Mouse (Mus musculus) heart, embryonic 12.5 days (tissue): Measurements from ENCODE around the gene Phc2. TPM values are rescaled to one million over a fixed set of nuclear protein-coding genes. Genes with fewer than 3 reads are reported as not detected.

ENCODE experiments used
- ATAC-seq: fragments of 200-750 bp; cut with Nextera tagmentation; 2 replicates; pipeline ENCODE4 v1.8.0; 2017; ENCODE audit warnings: moderate TSS enrichment, moderate library complexity; ENCODE audit not compliant: insufficient number of reproducible peaks, low FRiP score
- H3K27ac ChIP-seq: fragments of 300-500 bp; sonication (generic); 2 replicates; pipeline ENCODE4 v1.5.1; 2016; ENCODE audit warnings: mild to moderate bottlenecking, moderate library complexity; ENCODE audit not compliant: poor library complexity, severe bottlenecking
- H3K27me3 ChIP-seq: fragments of 300-500 bp; sonication (generic); replicated peaks from 2 replicates; pipeline ENCODE4 v1.6.1; 2016; ENCODE audit warnings: mild to moderate bottlenecking, moderate library complexity
- H3K36me3 ChIP-seq: fragments of 300-500 bp; sonication (generic); 2 replicates; pipeline ENCODE4 v1.6.1; 2016; ENCODE audit warnings: mild to moderate bottlenecking, moderate library complexity
- H3K4me1 ChIP-seq: fragments of 300-500 bp; sonication (generic); replicated peaks from 2 replicates; pipeline ENCODE4 v1.6.1; 2016; ENCODE audit warnings: mild to moderate bottlenecking
- H3K4me2 ChIP-seq: fragments of 300-500 bp; sonication (generic); 2 replicates; pipeline ENCODE4 v1.6.1; 2016; ENCODE audit warnings: mild to moderate bottlenecking, moderate library complexity
- H3K4me3 ChIP-seq: fragments of 300-500 bp; sonication (generic); 2 replicates; pipeline ENCODE4 v1.5.1; 2016; ENCODE audit warnings: mild to moderate bottlenecking
- H3K9ac ChIP-seq: fragments of 300-500 bp; sonication (generic); 2 replicates; pipeline ENCODE4 v1.6.1; 2016; ENCODE audit warnings: mild to moderate bottlenecking, moderate library complexity
- H3K9me3 ChIP-seq: fragments of 300-500 bp; sonication (generic); replicated peaks from 2 replicates; pipeline ENCODE4 v1.6.1; 2016; ENCODE audit warnings: mild to moderate bottlenecking, moderate library complexity
- WGBS: fragments of 180-500 bp; shearing (Covaris S2); methylation state at CpG from one replicate; pipeline ENCODE4 v1.1.7; 2016; 5-methylcytosine and 5-hydroxymethylcytosine counted together
- polyA plus RNA-seq: library from polyadenylated mRNA; unstranded; fragments of >200 nt; fragmentation: Nextera tagmentation; extraction: Ambion mirVana; gene quantifications from 2 replicates; pipeline ENCODE4 v1.2.1, GENCODE M21; 2016

Gene Phc2
- polyA plus RNA-seq, 1 experiment from 2014 or later = 58.5 TPM

- no peak; the same call in 1 of the 2 replicates for ATAC-seq
- H3K9ac ChIP-seq = no peak overlapping the region; the same call in 1 of the 2 replicates
Observed at GRCm38 (mm10) chr4:128747614-128748270, 93.2 kb downstream of the Phc2 start.

GRCm38 (mm10) chr4:128748309-128748708 lies 93.8 kb downstream of the Phc2 start:
- no peak for ATAC-seq
- Histone ChIP-seq H3K9ac (no peak overlapping the region), H3K27ac (no peak overlapping the region)

More at GRCm38 (mm10) chr4:128747614-128748270, 93.2 kb downstream of the Phc2 start:
- peaks cover 22% of the 10 kb centered on the region for H3K4me1 ChIP-seq
- H3K9me3 ChIP-seq = no peaks in the 10 kb centered on the region
- peaks cover 97% of the 10 kb centered on the region for H3K36me3 ChIP-seq
- no peak overlapping the region for H3K4me3 ChIP-seq
- WGBS = 57% methylated on average over 22 of the region's 22 CpGs
- no peaks in the 10 kb centered on the region for H3K27me3 ChIP-seq
- H3K27ac ChIP-seq = no peak overlapping the region
- no peak overlapping the region for H3K4me2 ChIP-seq

GRCm38 (mm10) chr4:128751006-128751405 lies 96.5 kb downstream of the Phc2 start:
- H3K4me2 ChIP-seq = no peak overlapping the region
- H3K9ac ChIP-seq = no peak overlapping the region
- H3K27me3 ChIP-seq = no peaks in the 10 kb centered on the region
- no peak overlapping the region for H3K27ac ChIP-seq
- 64% methylated on average over 5 of the region's 5 CpGs for WGBS
- no peak overlapping the region for H3K4me3 ChIP-seq
- H3K9me3 ChIP-seq = no peaks in the 10 kb centered on the region
- peaks cover 84% of the 10 kb centered on the region for H3K36me3 ChIP-seq
- no peak for ATAC-seq
- peaks cover 20% of the 10 kb centered on the region for H3K4me1 ChIP-seq

More at GRCm38 (mm10) chr4:128748309-128748708, 93.8 kb downstream of the Phc2 start:
- H3K4me3 ChIP-seq = no peak overlapping the region
- WGBS = 88% methylated on average over 7 of the region's 7 CpGs
- no peaks in the 10 kb centered on the region for H3K27me3 ChIP-seq
- peaks cover 16% of the 10 kb centered on the region for H3K4me1 ChIP-seq
- H3K4me2 ChIP-seq = no peak overlapping the region
- H3K9me3 ChIP-seq = no peaks in the 10 kb centered on the region
- peaks cover 98% of the 10 kb centered on the region for H3K36me3 ChIP-seq

GRCm38 (mm10) chr4:128752031-128752757 lies 97.7 kb downstream of the Phc2 start:
- peaks cover 18% of the 10 kb centered on the region for H3K4me1 ChIP-seq
- H3K27ac ChIP-seq = no peak overlapping the region
- no peak overlapping the region for H3K4me2 ChIP-seq
- ATAC-seq = no peak
- H3K27me3 ChIP-seq = no peaks in the 10 kb centered on the region
- H3K9me3 ChIP-seq = no peaks in the 10 kb centered on the region
- H3K9ac ChIP-seq = no peak overlapping the region
- no peak overlapping the region for H3K4me3 ChIP-seq
- H3K36me3 ChIP-seq = peaks cover 72% of the 10 kb centered on the region
- WGBS = 87% methylated on average over 13 of the region's 13 CpGs

- Histone ChIP-seq H3K9me3 (no peaks in the 10 kb centered on the region), H3K36me3 (peaks cover 58% of the 10 kb centered on the region), H3K4me2 (no peak overlapping the region), H3K4me3 (no peak overlapping the region), H3K4me1 (peaks cover 5% of the 10 kb centered on the region; the same call in 1 of the 2 replicates), H3K27me3 (no peaks in the 10 kb centered on the region), H3K27ac (no peak overlapping the region), H3K9ac (no peak overlapping the region)
- no peak for ATAC-seq
- WGBS = 93% methylated on average over 7 of the region's 7 CpGs
Observed at GRCm38 (mm10) chr4:128753571-128753970, 99.1 kb downstream of the Phc2 start.

- H3K27me3 ChIP-seq = no peaks in the 10 kb centered on the region
- 77% methylated on average over 3 of the region's 3 CpGs for WGBS
- H3K4me1 ChIP-seq = peaks cover 8% of the 10 kb centered on the region
- no peak within 1 kb of the TSS for H3K9ac ChIP-seq
- no peak within 1 kb of the TSS for H3K4me3 ChIP-seq
- H3K36me3 ChIP-seq = peaks cover 43% of the 10 kb centered on the region
- no peak for ATAC-seq
- H3K27ac ChIP-seq = no peak within 1 kb of the TSS
- no peaks in the 10 kb centered on the region for H3K9me3 ChIP-seq
- H3K4me2 ChIP-seq = no peak within 1 kb of the TSS
Observed at GRCm38 (mm10) chr4:128755064-128755463, 100.6 kb downstream of the Phc2 start, which contains the start of gene A3galt2. TSS of gene A3galt2 (plus strand) at chr4:128755364.

- H3K9ac ChIP-seq = no peak overlapping the region
- no peak overlapping the region for H3K4me2 ChIP-seq
- H3K27me3 ChIP-seq = no peaks in the 10 kb centered on the region
- no peak for ATAC-seq
- peaks cover 9% of the 10 kb centered on the region for H3K4me1 ChIP-seq
- H3K9me3 ChIP-seq = no peaks in the 10 kb centered on the region
- no peak overlapping the region for H3K4me3 ChIP-seq
- 70% methylated on average over 7 of the region's 7 CpGs for WGBS
- H3K27ac ChIP-seq = no peak overlapping the region
- peaks cover 35% of the 10 kb centered on the region for H3K36me3 ChIP-seq
Observed at GRCm38 (mm10) chr4:128755900-128756299, 101.4 kb downstream of the Phc2 start.

GRCm38 (mm10) chr4:128759214-128759613 lies 104.7 kb downstream of the Phc2 start:
- Histone ChIP-seq H3K9ac (no peak overlapping the region), H3K36me3 (0 out of 2 replicates have a peak, but pooled peaks cover 3% of the 10 kb centered on the region), H3K4me3 (no peak overlapping the region), H3K27me3 (no peaks in the 10 kb centered on the region), H3K4me1 (peaks cover 9% of the 10 kb centered on the region), H3K9me3 (peaks cover 4% of the 10 kb centered on the region; the same call in 1 of the 2 replicates), H3K27ac (no peak overlapping the region), H3K4me2 (no peak overlapping the region)
- WGBS = 85% methylated on average over 5 of the region's 5 CpGs
- no peak for ATAC-seq

GRCm38 (mm10) chr4:128760029-128760428 lies 105.5 kb downstream of the Phc2 start:
- Histone ChIP-seq H3K27ac (no peak overlapping the region), H3K4me1 (peaks cover 9% of the 10 kb centered on the region), H3K9ac (no peak overlapping the region), H3K4me3 (no peak overlapping the region), H3K9me3 (peaks cover 4% of the 10 kb centered on the region; the same call in 1 of the 2 replicates), H3K27me3 (no peaks in the 10 kb centered on the region), H3K36me3 (0 out of 2 replicates have a peak, but pooled peaks cover under 1% of the 10 kb centered on the region), H3K4me2 (no peak overlapping the region)
- no peak for ATAC-seq
- WGBS = 68% methylated on average over 6 of the region's 6 CpGs

GRCm38 (mm10) chr4:128766929-128767328 lies 112.4 kb downstream of the Phc2 start:
- Histone ChIP-seq H3K27me3 (no peaks in the 10 kb centered on the region), H3K4me2 (no peak overlapping the region), H3K36me3 (peaks cover 2% of the 10 kb centered on the region; the same call in 1 of the 2 replicates), H3K9me3 (peaks cover 4% of the 10 kb centered on the region; the same call in 1 of the 2 replicates), H3K4me3 (no peak overlapping the region), H3K9ac (no peak overlapping the region), H3K27ac (no peak overlapping the region), H3K4me1 (peaks cover 19% of the 10 kb centered on the region)
- no peak for ATAC-seq
- WGBS = 88% methylated on average over 20 of the region's 20 CpGs

GRCm38 (mm10) chr4:128768120-128768519 lies 113.6 kb downstream of the Phc2 start:
- Histone ChIP-seq H3K9me3 (no peaks in the 10 kb centered on the region), H3K27me3 (no peaks in the 10 kb centered on the region), H3K4me2 (no peak overlapping the region), H3K4me1 (peaks cover 19% of the 10 kb centered on the region), H3K27ac (no peak overlapping the region), H3K4me3 (no peak overlapping the region), H3K36me3 (peaks cover 13% of the 10 kb centered on the region), H3K9ac (no peak overlapping the region)
- 76% methylated on average over 13 of the region's 13 CpGs for WGBS
- no peak for ATAC-seq
